Mouse (Mus musculus) adrenal gland, adult 8-10 months (tissue): ENCODE measurements around the gene Gdi1. TPM values are rescaled to one million over a fixed set of nuclear protein-coding genes. Genes with fewer than 3 reads are reported as not detected.

Source experiments
- DNase-seq: peaks from one replicate; pipeline ENCODE4 v3.0.0; 2022
- total RNA-seq, 4 experiments: library from RNA; stranded (reverse); gene quantifications; 2 replicates each; pipeline ENCODE4 v1.2.4; 2022

Gene Gdi1
- 100 to 1,000 TPM; 219 to 342 (median 266) TPM for total RNA-seq

DNA sequence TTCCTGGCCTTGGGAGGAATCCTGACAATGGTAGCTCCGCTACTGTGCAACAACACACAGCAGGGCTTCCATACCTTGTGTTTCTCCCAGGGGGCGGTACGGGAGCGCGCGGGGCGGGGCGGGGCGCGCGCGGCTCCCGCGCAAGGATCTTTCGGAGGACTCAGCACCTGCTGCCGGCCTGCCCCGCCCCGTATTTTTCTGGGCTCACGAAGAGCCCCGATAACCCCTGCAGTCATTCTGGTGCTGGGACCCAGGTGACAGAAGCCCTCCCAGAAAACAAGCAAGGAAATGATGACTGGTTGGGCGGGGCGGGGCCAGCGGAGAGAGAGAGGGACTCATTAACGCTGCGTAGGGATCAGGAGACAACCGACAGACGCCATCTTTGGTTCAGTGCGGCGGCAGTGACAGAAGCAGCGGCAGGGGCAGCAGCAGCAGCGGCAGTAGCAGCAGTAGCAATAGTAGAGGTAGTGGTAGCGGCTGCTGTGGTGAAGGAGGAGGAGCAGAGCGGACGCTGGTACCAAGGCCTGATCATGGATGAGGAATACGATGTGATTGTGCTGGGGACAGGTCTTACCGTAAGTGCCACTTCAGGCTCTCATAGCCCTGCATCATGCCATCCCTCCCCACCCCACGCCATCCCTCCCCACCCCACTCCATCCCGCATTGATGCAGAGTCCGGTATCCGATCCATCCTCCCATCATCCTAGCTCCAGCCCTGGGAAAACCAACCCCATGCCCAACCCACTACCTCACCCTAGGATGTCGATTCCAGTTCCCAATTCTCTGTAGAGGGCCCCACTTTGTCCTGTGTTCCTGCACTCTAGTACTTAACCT lies at the start of gene Gdi1:
Gene Gdi1 (plus strand): TSS at position 132 of the 834 bp plus-strand sequence.
- peak; percentile 43 for DNase-seq

DNA sequence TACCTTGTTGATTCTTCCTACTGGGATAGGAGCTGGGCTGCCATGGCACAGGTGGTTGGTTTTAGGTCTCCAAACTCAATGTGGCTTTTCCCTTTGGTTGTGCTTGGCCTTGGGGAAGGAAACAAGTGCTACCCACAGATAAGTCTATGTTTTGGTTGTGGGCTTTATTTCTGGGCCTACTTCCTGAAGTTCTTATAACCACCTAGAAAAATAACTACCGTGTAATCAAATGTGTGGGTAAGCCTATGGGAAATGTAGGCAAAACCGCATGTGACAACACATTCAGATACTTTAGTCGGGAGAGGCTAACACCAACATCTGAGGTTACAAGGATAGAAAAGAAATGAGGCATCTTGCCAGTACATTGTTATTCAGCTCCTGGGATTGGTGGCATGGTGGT lies 47.1 kb upstream of the Gdi1 start:
- no peak for DNase-seq

DNA sequence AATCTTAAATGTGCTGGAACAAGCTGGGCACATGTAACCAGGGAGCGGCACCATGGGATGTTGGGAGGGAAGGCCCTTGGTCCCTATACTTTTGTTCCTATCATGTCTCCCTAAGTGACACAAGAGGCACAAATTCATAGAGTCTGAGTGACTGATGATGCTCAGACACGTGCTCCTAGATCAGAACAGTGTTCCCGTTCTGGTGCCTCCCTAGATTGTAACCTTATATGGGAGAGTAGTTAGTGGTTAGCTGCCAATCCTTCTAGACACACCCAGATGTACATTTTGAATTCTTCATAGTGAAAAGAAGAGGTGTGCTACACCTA lies 35.1 kb upstream of the Gdi1 start:
- no peak for DNase-seq

DNA sequence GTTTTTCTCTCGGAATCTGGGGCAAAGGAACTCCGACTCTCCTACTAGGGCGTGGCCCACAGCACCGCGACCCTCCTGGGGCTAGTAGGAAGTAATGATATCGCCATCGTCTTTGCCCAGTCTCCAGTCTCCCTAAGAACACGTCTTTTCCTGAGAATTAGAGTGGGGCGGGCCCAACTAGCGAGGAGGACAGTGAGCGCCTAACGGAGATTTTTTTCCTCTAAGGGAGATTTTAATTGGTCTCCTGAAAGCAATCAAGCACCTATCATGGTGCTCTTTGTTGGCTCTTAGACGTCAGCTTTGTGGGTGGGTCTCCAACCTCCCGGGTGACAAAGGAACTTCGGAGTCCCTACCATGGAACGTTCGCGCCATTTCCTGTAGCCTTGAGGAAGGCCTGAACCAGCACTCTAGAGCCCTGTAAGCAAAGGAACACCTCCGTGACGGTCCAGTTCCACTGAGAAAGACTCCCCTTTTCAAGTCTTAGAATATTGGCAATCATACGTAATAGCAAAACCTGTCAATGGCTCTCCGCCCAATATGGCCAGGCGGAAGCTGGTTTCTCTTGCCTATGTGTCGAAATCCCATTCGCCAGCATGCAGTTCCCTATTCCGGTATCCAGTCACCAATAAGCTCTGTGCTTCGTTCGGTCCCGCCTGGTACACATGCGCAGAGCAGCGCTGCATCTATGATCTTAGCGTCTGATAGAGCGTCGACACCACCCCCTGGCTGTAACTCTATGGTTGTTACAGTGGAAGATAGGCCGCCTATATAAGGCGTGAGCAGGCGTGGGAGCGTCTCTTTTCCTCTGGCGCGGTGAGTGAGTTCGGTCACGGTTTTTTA lies 34.5 kb upstream of the Gdi1 start, which contains the start of gene Rpl10:
Gene Rpl10 (plus strand): TSS at position 751 of the 840 bp plus-strand sequence.
- DNase-seq = peak; percentile 92

DNA sequence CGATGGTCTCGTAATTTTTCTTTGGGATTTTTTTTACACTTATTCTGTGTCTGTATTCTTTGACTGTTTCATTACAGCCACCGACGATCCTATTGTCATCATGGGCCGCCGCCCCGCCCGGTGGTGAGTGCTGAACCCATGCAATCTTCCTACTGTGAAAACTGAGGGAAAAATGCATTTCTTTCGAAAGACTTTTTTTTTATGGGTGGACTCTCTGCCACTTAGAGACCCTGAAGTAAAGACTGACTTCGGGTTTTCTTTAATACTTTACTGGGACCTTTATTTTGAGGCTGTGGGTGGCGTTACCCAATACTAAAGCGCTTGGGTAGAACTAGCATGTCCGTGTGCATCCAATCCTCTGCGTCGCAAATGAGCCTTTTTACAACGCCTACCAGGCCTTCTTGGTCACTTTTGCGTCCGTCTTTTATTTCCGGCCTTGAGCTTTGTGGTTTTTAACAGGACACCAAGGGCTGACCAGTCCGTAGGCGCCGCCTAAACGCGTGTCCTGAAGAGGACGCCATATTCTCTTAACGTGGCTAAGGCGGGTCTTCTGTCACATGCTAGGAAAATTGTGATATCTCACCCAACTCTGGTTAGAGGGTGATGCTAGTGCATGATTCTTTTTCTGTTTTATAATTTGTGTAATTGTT lies 33.8 kb upstream of the Gdi1 start:
- DNase-seq = peak; percentile 18

DNA sequence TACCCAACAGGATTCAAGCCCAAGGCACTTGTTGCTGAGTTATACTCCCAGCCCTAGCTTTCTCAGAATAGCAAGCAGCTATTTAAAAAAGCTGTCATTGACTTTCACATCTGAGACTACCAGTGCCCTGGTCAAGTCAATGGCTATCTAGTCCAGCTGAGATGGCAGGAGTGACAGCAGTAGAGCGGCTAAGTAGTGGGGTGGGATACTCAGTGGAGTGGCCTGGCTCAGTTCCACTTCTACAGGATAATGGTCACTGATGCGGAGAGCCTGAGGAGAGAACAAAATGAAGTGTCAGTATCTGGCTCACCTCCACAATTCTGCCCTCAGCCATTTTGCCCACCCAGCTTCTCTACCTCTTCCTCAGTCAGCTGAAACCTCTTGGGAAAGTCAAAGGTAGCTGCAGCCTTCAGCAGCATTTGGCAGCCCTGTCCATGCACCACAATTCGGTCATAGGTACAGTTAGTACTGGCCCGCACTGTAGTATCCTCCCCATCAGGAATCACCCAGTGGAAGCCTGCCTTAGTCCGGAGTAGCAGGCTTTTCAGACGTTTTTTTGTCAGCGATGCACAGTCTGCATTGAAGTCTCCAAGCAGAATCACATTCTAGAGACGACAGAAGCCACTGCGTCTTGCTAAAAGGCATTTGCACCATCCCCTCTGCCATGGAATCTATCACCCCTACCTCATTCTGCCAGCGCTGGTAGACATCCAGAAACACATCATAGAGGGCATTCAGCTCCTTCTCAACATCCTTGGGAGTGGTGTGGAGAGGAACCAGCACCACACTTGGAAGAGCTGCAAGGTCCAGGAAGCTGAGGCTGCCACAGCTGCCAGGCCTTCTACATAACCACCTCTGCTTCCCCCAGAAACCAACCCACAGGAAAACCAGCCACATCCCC lies 31.1 kb upstream of the Gdi1 start:
- DNase-seq = no peak

DNA sequence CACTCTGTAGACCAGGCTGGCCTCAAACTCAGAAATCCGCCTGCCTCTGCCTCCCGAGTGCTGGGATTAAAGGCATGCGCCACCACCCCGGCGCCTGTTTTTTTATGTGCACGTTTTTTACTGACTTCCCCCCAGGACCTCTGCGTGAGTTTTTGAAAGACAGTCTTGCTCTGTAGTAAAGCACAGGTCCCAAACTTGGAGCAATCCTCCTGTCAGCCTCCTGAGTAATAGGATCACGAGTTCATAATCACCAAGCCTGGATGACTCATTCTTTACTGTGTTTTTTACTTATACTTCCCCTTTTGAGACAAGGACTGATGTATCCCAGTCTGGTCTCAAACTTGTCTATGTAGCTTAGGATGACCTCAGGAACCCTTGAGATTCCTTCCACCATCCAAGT lies 26.9 kb upstream of the Gdi1 start:
- DNase-seq = no peak

DNA sequence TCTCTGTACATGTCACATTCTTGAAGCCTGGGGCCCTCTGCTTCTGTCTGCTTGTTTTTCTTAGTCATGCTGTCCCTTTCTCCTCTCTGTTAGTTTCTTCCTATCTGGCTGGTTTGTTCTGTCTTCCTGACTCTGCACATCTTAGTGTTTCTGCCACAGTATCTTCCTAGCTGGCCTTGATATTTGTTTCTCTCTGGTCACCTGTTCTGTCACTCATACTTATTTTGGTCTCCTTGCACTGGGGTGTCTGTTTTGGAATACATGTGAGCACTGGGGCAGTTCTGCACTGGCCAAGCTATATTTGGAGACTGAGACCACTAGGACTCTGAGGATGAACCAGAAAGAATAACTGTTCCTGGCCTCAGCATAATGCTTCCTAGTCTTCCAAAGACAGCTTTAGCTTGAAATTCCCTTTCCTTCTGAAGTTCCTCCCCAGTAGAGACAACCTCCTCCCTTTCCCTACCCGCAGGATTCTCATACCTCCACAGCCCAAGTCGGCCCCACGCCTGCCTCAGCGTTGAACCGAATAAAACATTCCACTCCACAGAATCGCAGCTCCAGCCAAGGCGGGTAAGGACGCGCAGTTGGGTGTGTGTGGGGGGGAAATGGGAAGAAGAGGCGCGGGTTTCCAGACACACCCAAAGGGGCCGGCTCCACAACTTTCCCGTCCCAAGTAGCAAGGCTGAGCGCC lies 23.6 kb upstream of the Gdi1 start:
- no peak for DNase-seq

DNA sequence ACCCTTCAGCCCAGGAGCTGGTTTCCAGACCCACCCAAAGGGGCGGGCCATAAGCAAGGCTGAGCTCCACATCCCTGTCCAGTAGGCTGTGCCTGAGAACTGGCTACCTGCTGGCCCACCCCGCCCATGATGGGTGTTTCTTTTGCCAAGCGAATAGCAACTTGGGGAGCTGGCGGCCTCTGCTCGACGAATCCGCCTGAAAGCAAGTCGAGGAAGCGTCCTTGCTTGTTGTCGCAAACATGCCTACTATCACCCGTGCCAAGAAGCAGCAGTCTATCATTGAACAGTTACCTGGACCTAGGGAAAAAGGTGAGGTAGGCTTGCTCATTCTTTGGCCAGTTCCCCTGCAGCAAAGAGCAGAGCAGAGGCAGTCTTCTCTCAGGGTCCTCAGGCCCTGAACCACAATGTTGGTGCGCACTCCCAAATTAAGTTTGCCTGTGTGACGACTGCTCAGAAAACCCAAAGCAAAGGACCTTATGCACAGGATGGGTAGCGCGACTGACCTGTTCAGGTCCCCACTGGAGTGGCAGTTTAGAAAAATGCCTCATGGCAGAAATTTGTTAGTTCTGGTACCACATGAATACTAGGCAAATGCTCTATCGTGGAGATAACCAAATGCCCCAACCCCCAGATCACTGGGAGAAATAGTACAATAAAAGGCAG lies 22.9 kb upstream of the Gdi1 start, which contains the start of the genes Taz and Dnase1l1:
Gene Taz (plus strand): TSS at position 181 of the 663 bp plus-strand sequence.
Gene Dnase1l1 (minus strand): TSS at position 606 of the 663 bp plus-strand sequence.
- DNase-seq = peak; percentile 86

DNA sequence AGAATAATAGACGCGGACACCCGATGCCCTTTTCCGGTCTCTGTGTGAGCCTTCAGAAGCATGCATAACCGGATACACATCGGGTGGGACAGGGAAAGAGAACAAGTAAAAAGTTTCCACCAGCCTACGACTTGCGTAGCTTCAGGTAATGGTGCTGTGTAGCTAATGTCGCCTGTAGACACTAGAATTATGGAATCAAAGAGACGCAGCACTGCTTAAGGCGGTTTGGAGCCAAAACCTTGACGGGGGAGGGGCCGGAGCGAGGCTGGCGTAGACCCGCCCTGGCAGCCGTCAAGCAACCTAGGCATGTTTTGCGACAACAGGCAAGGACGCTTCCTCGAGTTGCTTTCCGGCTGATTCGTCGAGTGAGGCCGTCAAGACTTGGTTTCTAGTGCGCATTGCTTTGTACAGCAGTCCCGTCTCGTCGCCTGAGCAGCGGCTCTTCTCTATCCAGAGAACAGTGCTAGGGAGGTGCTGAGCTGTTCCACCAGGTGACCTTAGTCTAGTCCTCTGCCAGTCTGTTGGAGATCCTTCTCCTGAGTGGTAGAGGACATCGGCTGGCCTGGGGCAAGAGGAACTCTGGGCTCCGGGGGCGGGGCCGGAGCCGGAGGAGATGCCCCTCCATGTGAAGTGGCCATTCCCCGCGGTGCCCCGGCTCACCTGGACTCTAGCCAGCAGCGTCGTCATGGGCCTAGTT lies 22.3 kb upstream of the Gdi1 start:
- DNase-seq = peak; percentile 79

DNA sequence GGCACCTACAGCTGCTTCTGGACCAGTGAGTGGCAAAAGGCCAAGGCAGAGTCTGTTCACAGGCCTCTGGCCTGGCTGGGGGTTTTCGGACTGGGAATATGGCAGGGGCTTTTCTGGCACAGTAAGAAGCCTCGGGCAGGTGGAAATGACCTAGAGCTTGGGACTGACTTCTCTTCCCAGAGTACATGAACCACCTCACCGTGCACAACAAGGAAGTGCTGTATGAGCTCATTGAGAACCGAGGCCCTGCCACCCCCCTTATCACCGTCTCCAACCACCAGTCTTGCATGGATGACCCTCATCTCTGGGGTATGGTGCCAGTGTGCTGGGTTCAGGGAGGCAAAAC lies 21.7 kb upstream of the Gdi1 start:
- no peak for DNase-seq

DNA sequence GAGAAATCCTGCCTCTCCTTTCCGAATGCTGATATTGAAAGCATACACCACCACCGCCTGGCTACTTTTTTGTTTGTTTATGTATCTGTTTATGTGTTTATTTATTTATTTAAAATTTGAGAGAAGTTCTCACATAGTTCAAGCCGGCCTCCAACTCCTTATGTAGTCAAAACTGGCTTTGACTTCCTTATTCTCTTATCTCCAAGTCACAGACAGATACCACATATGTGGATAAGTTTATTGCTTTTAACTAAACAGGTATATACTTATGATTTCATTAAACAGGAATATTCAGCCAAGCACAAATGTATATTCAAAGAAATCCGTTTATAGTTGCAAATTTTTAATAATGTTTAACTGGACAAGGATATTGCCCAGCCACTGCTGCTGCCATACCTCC lies 11.4 kb upstream of the Gdi1 start:
- DNase-seq = no peak

DNA sequence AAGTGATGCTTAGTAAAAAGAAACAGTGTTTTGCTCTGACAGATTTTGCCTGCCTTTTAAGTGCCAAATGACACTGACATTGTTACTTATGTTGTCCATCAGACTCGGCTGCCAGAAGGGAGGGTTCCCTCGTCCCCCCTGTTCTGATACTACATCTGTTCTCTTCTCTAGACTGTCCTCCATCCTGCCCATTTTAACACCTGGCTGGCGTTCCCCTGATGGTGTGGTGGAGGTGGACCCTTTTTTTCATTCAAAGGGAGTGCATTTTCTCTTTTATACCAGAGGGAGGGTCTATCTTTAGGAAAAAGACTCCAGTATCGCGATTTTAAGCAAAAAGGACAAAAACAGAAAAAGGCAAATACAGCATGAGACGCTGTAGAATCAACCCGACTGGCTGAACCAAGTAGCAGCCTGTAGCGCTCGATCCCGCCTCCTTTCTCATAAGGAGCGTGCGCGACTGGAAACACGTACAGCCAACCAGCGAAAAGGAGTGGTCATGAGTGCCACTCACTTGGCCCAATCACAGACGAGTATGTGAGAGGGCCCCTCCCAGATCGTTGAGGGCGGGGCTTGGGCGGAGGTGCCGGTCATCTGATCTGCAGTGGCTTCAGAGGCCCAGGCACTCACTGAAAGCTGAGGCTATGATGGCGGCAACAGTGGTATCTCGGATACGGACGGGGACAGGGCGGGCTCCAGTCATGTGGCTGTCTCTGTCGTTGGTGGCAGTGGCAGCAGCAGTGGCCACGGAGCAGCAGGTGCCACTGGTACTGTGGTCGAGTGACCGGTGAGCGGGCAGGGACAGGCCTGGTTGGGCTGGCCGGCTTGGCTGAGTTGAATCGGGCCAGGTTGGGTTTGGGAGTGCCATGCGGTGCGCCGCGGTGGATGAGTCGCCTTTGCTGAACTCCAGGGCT lies 8.0 kb upstream of the Gdi1 start, which contains the start of gene Atp6ap1:
Gene Atp6ap1 (plus strand): TSS at position 560 of the 911 bp plus-strand sequence.
- peak; percentile 93 for DNase-seq

DNA sequence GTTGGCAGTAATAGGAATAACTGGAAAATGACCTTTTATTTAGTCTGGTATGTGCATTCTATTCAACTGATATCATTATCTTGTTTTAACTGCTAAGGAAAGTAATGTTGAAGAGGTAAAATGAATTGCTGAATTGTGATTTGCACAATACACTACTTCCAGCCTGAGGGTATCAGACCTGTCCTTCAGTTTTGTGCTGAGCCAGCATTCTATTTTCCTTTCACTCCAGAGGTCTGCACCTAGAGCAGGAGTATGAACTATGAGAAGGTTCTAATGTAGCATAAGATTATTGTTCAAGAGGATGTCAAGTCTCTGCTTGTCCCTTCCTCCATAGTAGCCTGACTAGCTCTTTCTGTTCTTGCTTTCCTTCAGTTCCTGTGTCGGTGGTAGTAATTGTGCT lies 6.5 kb upstream of the Gdi1 start:
- no peak for DNase-seq

DNA sequence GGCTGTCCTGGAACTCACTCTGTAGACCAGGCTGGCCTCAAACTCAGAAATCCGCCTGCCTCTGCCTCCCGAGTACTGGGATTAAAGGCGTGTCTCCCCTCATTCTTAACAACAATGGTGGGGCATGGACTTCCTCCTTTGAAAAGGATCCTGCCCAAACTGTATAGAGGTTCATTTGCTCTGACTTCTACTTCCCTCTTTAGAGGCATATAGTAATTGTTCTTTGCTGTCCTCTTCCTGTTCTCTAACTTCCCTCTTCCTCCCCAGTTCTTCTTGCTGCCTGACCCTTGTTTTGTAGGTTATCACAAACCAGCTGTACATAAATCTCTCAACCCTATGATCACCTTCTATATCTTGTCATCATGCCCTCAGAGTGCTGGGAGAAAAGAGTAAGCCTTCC lies 5.1 kb upstream of the Gdi1 start:
- DNase-seq = no peak

DNA sequence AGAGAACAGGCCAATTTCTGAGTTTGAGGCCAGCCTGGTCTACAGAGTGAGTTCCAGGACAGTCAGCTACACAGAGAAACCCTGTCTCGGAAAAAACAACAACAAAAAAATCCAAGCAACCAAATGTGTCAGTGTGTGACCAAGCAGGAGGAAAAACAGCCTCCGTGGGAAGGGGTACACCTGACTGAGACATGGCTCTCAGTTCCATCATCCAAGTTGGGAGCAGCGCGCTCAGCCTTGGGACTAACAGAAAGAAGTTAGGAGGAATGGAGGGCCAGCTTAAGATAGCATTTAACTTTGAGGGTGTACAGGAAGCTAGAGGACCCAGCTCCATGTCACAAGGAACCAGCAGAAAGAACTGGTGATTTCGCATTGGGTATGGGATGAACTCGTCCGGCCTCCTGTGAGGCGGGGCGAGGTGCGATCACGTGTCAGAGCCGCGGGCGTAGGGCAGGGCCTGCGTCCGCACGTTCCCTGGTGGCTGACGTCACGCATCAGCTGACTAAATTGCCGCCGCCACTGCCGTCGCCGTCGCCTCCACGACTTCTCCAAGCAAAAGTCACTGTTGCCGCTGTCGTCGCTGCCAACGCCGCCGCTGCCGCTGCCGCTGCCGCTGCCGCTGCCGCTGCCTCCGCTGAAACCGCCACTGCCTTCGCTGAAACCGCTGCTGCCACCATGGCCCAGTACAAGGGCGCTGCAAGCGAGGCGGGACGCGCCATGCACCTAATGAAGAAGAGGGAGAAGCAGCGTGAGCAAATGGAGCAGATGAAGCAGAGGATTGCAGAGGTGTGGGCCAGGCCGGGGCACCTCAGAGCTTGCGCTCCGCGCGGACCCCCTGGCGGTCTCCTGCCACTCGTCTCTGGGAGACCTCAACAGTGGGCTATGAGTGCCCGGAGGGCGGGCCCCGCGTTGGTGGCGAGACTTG lies 8.0 kb downstream of the Gdi1 start, which contains the start of gene Fam50a:
Gene Fam50a (plus strand): TSS at position 494 of the 925 bp plus-strand sequence.
- peak; percentile 86 for DNase-seq

DNA sequence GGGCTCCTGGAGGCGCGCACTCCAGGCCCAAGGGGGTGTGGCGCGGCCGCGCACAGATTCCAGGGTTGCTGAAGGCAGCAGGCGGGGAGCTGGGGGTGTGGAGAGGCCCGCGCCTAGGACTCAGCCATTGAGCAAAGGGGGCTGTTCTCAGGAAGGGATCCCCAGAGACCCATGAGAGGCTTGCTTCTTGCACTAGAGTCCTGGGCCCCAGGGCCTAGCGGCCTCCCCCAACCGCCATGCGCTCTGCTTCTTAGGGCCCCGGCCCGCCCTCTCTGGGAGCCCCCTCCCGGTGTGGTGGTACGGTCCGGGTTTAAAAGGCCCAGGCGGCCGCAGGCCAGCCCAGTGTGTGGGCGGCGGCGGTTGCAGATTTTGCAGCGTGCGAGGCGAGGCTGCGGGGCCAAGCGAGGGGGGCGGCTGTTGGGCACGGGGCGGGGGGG lies 23.9 kb downstream of the Gdi1 start, which contains the start of gene Plxna3:
Gene Plxna3 (plus strand): TSS at position 342 of the 437 bp plus-strand sequence.
- DNase-seq = peak; percentile 47
